Mouse (Mus musculus) CH12.LX (cell line): Measurements from ENCODE around the gene Ccdc89. TPM values are rescaled to one million over a fixed set of nuclear protein-coding genes. Genes with fewer than 3 reads are reported as not detected.

Experiments used
- DNase-seq: peaks from one replicate; pipeline ENCODE4 v3.0.0-alpha.2; 2013; ENCODE audit errors: extremely low read depth
- H3K27ac ChIP-seq: 2 replicates; pipeline ENCODE4 v1.5.1; 2012; ENCODE audit warnings: low read depth, mild to moderate bottlenecking, control low read depth, moderate library complexity; ENCODE audit not compliant: insufficient read depth
- H3K27me3 ChIP-seq: replicated peaks from 2 replicates; pipeline ENCODE3; 2012; ENCODE audit warnings: inconsistent platforms
- H3K36me3 ChIP-seq, 2 experiments: replicated peaks in 1 of 2; 2 replicates each; pipeline versions ENCODE3 to v1.6.1; 2012; ENCODE audit warnings: inconsistent platforms in 1 of 2, low read length in 1 of 2, mild to moderate bottlenecking in 1 of 2, mixed read lengths in 1 of 2, moderate library complexity in 1 of 2; ENCODE audit not compliant: control insufficient read depth in 1 of 2, insufficient read depth in 1 of 2
- H3K4me1 ChIP-seq, 2 experiments: 2 replicates each; pipeline ENCODE4 v1.6.1; 2012; ENCODE audit warnings: inconsistent platforms in 1 of 2, moderate library complexity in 1 of 2; ENCODE audit not compliant: insufficient read depth in 2 of 2, control insufficient read depth in 1 of 2
- H3K4me2 ChIP-seq: 2 replicates; pipeline ENCODE4 v1.6.1; 2012; ENCODE audit warnings: low read depth, mild to moderate bottlenecking, control low read depth; ENCODE audit not compliant: poor library complexity, insufficient read depth, severe bottlenecking
- H3K4me3 ChIP-seq, 3 experiments: fragments of 150-350 bp in 1 of 3; sonication (generic) in 1 of 3; replicated peaks in 1 of 3; 2 replicates each; pipeline versions ENCODE3 to v1.5.1; 2011 to 2012; ENCODE audit warnings: low read depth in 2 of 3, low read length in 2 of 3, mild to moderate bottlenecking in 2 of 3, moderate library complexity in 2 of 3, control low read depth in 1 of 3, improper control_type of control experiment in 1 of 3, inconsistent platforms in 1 of 3, mixed read lengths in 1 of 3; ENCODE audit not compliant: poor library complexity in 1 of 3
- H3K79me2 ChIP-seq: replicated peaks from 2 replicates; pipeline ENCODE4 v1.6.1; 2012; ENCODE audit warnings: mild to moderate bottlenecking, moderate library complexity; ENCODE audit not compliant: control insufficient read depth, poor library complexity, insufficient read depth, severe bottlenecking; ENCODE audit errors: extremely low read depth
- H3K9ac ChIP-seq: 2 replicates; pipeline ENCODE4 v1.6.1; 2012; ENCODE audit warnings: low read depth, mild to moderate bottlenecking, control low read depth, moderate library complexity; ENCODE audit not compliant: insufficient read depth
- H3K9me3 ChIP-seq: replicated peaks from 2 replicates; pipeline ENCODE3; 2012; ENCODE audit warnings: low read length, inconsistent platforms, mixed read lengths
- BHLHE40 ChIP-seq: IDR thresholded peaks from 2 replicates; pipeline ENCODE4 v1.6.1; 2011; ENCODE audit warnings: mild to moderate bottlenecking, low read depth, low read length, improper control_type of control experiment
- CHD1 ChIP-seq: IDR thresholded peaks from 2 replicates; pipeline ENCODE4 v1.6.1; 2012; ENCODE audit warnings: low read depth, low read length, improper control_type of control experiment, inconsistent platforms
- CTCF ChIP-seq, 2 experiments: IDR thresholded peaks in 1 of 2; conservative IDR thresholded peaks in 1 of 2; 2 replicates each; pipeline ENCODE4 v1.5.1; 2011 to 2012; ENCODE audit warnings: low read depth in 2 of 2, low read length in 2 of 2, improper control_type of control experiment in 1 of 2, inconsistent platforms in 1 of 2, mild to moderate bottlenecking in 1 of 2, moderate library complexity in 1 of 2
- E2F4 ChIP-seq: IDR thresholded peaks from 2 replicates; pipeline ENCODE4 v1.6.1; 2011; ENCODE audit warnings: low read depth, low read length, improper control_type of control experiment; ENCODE audit not compliant: insufficient replicate concordance
- ELF1 ChIP-seq: IDR thresholded peaks from 2 replicates; pipeline ENCODE4 v1.6.1; 2014; ENCODE audit warnings: low read depth, mild to moderate bottlenecking, inconsistent platforms, low read length, improper control_type of control experiment
- EP300 ChIP-seq: IDR thresholded peaks from 2 replicates; pipeline ENCODE4 v1.6.1; 2011; ENCODE audit warnings: low read length, improper control_type of control experiment
- ETS1 ChIP-seq: conservative IDR thresholded peaks from 2 replicates; pipeline ENCODE4 v1.6.1; 2012; ENCODE audit warnings: low read depth, mild to moderate bottlenecking, inconsistent platforms, low read length, improper control_type of control experiment, moderate library complexity
- GABPA ChIP-seq: IDR thresholded peaks from 2 replicates; pipeline ENCODE4 v1.6.1; 2012; ENCODE audit warnings: low read depth, low read length, improper control_type of control experiment, inconsistent platforms; ENCODE audit not compliant: insufficient replicate concordance
- HCFC1 ChIP-seq: IDR thresholded peaks from 2 replicates; pipeline ENCODE4 v1.6.1; 2012; ENCODE audit warnings: low read depth, mild to moderate bottlenecking, inconsistent platforms, low read length, improper control_type of control experiment
- IRF4 ChIP-seq: IDR thresholded peaks from 2 replicates; pipeline ENCODE4 v1.6.1; 2014; ENCODE audit warnings: low read depth, mild to moderate bottlenecking, inconsistent platforms, low read length, improper control_type of control experiment
- JUN ChIP-seq: IDR thresholded peaks from 2 replicates; pipeline ENCODE4 v1.6.1; 2011; ENCODE audit warnings: low read depth, mild to moderate bottlenecking, low read length, improper control_type of control experiment, moderate library complexity; ENCODE audit not compliant: insufficient read depth
- JUND ChIP-seq: conservative IDR thresholded peaks from 2 replicates; pipeline ENCODE4 v1.6.1; 2011; ENCODE audit warnings: low read depth, low read length, improper control_type of control experiment
- KAT2A ChIP-seq: IDR thresholded peaks from 2 replicates; pipeline ENCODE4 v1.6.1; 2012; ENCODE audit warnings: low read length, improper control_type of control experiment, inconsistent platforms; ENCODE audit not compliant: insufficient replicate concordance
- MAX ChIP-seq: IDR thresholded peaks from 2 replicates; pipeline ENCODE4 v1.6.1; 2011; ENCODE audit warnings: low read length, improper control_type of control experiment
- MAZ ChIP-seq: IDR thresholded peaks from 2 replicates; pipeline ENCODE4 v1.6.1; 2012; ENCODE audit warnings: low read depth, mild to moderate bottlenecking, inconsistent platforms, low read length, improper control_type of control experiment, moderate library complexity
- MEF2A ChIP-seq: IDR thresholded peaks from 2 replicates; pipeline ENCODE4 v1.6.1; 2014; ENCODE audit warnings: low read depth, mild to moderate bottlenecking, inconsistent platforms, low read length, improper control_type of control experiment, borderline replicate concordance
- MXI1 ChIP-seq: IDR thresholded peaks from 2 replicates; pipeline ENCODE4 v1.6.1; 2011; ENCODE audit warnings: mild to moderate bottlenecking, low read depth, low read length, improper control_type of control experiment
- MYC ChIP-seq: IDR thresholded peaks from 2 replicates; pipeline ENCODE4 v1.6.1; 2011; ENCODE audit warnings: low read depth, mild to moderate bottlenecking, improper control_type of control experiment, low read length
- NELFE ChIP-seq: IDR thresholded peaks from 2 replicates; pipeline ENCODE4 v1.6.1; 2011; ENCODE audit warnings: low read depth, low read length, improper control_type of control experiment
- PAX5 ChIP-seq: IDR thresholded peaks from 2 replicates; pipeline ENCODE4 v1.6.1; 2012; ENCODE audit warnings: low read length, inconsistent platforms, mixed read lengths
- POLR2A ChIP-seq: IDR thresholded peaks from 2 replicates; pipeline ENCODE4 v1.6.1; 2011; ENCODE audit warnings: low read depth, mild to moderate bottlenecking, improper control_type of control experiment, low read length
- POLR2AphosphoS2 ChIP-seq: IDR thresholded peaks from 2 replicates; pipeline ENCODE4 v1.6.1; 2011; ENCODE audit warnings: low read depth, low read length, improper control_type of control experiment
- RAD21 ChIP-seq: IDR thresholded peaks from 2 replicates; pipeline ENCODE4 v1.6.1; 2011; ENCODE audit warnings: low read depth, mild to moderate bottlenecking, low read length, improper control_type of control experiment, moderate library complexity
- RCOR1 ChIP-seq: conservative IDR thresholded peaks from 2 replicates; pipeline ENCODE4 v1.6.1; 2012; ENCODE audit warnings: low read depth, mild to moderate bottlenecking, inconsistent platforms, low read length, improper control_type of control experiment
- SMC3 ChIP-seq: IDR thresholded peaks from 2 replicates; pipeline ENCODE4 v1.6.1; 2011; ENCODE audit warnings: low read depth, low read length, improper control_type of control experiment
- UBTF ChIP-seq: IDR thresholded peaks from 2 replicates; pipeline ENCODE4 v1.6.1; 2012; ENCODE audit warnings: low read depth, mild to moderate bottlenecking, inconsistent platforms, low read length, improper control_type of control experiment, moderate library complexity
- USF1 ChIP-seq: IDR thresholded peaks from 2 replicates; pipeline ENCODE4 v1.6.1; 2014; ENCODE audit warnings: low read depth, mild to moderate bottlenecking, inconsistent platforms, low read length, improper control_type of control experiment
- USF2 ChIP-seq: conservative IDR thresholded peaks from 2 replicates; pipeline ENCODE4 v1.6.1; 2011; ENCODE audit warnings: low read depth, low read length, improper control_type of control experiment
- ZMIZ1 ChIP-seq: IDR thresholded peaks from 2 replicates; pipeline ENCODE4 v1.6.1; 2012; ENCODE audit warnings: low read depth, mild to moderate bottlenecking, inconsistent platforms, low read length, improper control_type of control experiment
- ZNF384 ChIP-seq: IDR thresholded peaks from 2 replicates; pipeline ENCODE4 v1.6.1; 2012; ENCODE audit warnings: low read depth, low read length, improper control_type of control experiment, inconsistent platforms
- dilution Hi-C: fragments of 300-500 bp; cut with MboI; formaldehyde crosslinking; loops from 2 replicates; pipeline ENCODE4 v1.14.3; 2020; ENCODE audit warnings: low sequenced_read_pairs; ENCODE audit not compliant: extremely low pct_unique_long_range_greater_than_20kb, extremely low pct_ligation_motif_present
- in situ Hi-C: fragments of 300-500 bp; cut with MboI; formaldehyde crosslinking; loops from 3 replicates; pipeline ENCODE4 v1.14.3; 2019; ENCODE audit warnings: low sequenced_read_pairs, low pct_ligation_motif_present, low pct_unique_long_range_greater_than_20kb, mixed read lengths
- polyA plus RNA-seq: library from polyadenylated mRNA; unstranded; fragments of >175 nt; gene quantifications from 2 replicates; pipeline ENCODE4 v1.2.1, GENCODE M21; 2012; ENCODE audit warnings: low read depth; ENCODE audit not compliant: insufficient read length
- total RNA-seq, 2 experiments: library from RNA; depleted of rRNA; stranded (reverse); fragments of 300-350 nt in 1 of 2; fragments of >200 nt in 1 of 2; gene quantifications; 2 replicates each; pipeline ENCODE4 v1.2.3; 2012 to 2014

Ccdc89 gene
- total and polyA plus RNA-seq, 3 experiments = not detected

DNA sequence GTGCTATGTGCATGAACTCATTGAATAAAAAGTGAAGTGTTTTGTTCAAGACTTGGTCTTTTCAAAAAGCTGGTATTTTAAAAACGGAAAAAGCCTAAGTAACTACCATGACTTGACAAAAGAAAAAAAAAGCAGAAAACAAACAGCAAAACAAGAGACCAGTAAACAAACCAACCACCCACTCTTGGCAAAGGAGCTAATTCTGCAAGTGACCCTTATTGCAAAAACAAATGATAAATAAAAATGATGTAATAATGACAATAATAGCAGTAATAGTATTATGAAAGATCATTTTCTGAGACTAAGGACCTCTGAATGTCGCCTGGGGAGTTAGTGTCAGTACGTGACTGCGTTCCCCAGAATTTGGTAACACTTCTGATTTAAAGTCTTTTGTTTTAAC, 15.7 kb downstream of the Ccdc89 start:
- no peaks in the 10 kb centered on the region for H3K9me3 ChIP-seq
- no peak for DNase-seq
- dilution Hi-C loops (no loop called here), in situ Hi-C loops (loop anchor here (25.0 kb wide), 1 partner anchor 430 kb away; no protein-coding TSS in a partner anchor)
- H3K4me1 ChIP-seq = peaks cover 4 to 12% of the 10 kb centered on the region in 2 experiments; a peak in 2 of 4 replicates
- TF ChIP-seq E2F4 (no peak), MEF2A (peak; percentile 3; the same call in 1 of the 2 replicates), MYC (0 out of 2 replicates have a peak, but pooled peaks have one; percentile 4), JUND (no peak), CHD1 (peak; percentile 77; the same call in 1 of the 2 replicates), MAZ (0 out of 2 replicates have a peak, but pooled peaks have one; percentile 32)
- H3K27me3 ChIP-seq = no peaks in the 10 kb centered on the region
- H3K4me2 ChIP-seq = peak overlapping the region; percentile 61
- peaks cover 27% of the 10 kb centered on the region for H3K79me2 ChIP-seq
- H3K36me3 ChIP-seq = peaks cover 0 to 13% of the 10 kb centered on the region in 2 experiments
- H3K4me3 ChIP-seq = peak overlapping the region in 2 of 3 experiments; percentile 77 to 94
- H3K9ac ChIP-seq = peak overlapping the region; percentile 50; the same call in 1 of the 2 replicates
- H3K27ac ChIP-seq = no peak overlapping the region

DNA sequence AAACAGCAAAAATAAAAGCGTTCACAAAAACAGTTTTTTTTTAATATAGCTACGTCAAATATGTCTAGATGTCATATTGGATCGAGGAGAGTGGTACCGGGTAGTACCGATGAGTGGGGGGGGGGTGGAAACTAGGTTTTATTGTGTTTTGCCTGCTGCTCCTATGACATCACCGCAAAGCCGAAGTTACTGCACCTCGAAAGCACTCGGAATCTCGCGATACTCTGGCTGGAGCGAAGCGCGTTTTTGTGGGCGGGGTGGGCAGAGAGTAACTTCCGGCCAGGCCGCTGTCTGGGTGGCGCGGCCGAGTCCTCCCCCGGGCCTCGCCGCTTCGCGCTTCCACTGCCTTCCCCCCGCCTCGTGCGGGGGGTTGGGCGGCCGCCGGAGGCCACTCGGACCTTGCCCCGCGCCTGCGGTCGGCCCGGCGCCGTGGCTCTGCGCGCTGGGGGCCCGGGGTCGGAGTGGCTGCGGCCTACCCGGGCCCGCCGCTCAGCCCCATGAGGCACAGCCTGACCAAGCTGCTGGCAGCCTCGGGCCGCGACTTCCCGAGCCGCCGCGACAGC, 16.2 kb downstream of the Ccdc89 start, which contains the start of gene Crebzf:
TSS of gene Crebzf (plus strand) at position 212 of the 563 bp plus-strand sequence.
- Histone ChIP-seq H3K4me3 (peak within 1 kb of the TSS; percentile 77 to 100 (median 94)), H3K4me2 (peak within 1 kb of the TSS; percentile 94), H3K4me1 (peaks cover 3 to 16% of the 10 kb centered on the region in 2 experiments; a peak in 2 of 4 replicates), H3K79me2 (peaks cover 31% of the 10 kb centered on the region), H3K9me3 (no peaks in the 10 kb centered on the region), H3K36me3 (peaks cover 2 to 19% of the 10 kb centered on the region in 2 experiments), H3K27ac (peak within 1 kb of the TSS; percentile 70), H3K27me3 (no peaks in the 10 kb centered on the region), H3K9ac (peak within 1 kb of the TSS; percentile 99)
- DNase-seq = peak; percentile 98
- in situ Hi-C loops (loop anchor here (25.0 kb wide), 1 partner anchor 430 kb away; no protein-coding TSS in a partner anchor), dilution Hi-C loops (no loop called here)
- TF ChIP-seq ZMIZ1 = peak; percentile 30; the same call in 1 of the 2 replicates
- peak; percentile 43 for TF ChIP-seq ETS1
- TF ChIP-seq MXI1 = peak; percentile 81
- no peak for TF ChIP-seq USF2
- TF ChIP-seq BHLHE40 = no peak
- 0 out of 2 replicates have a peak, but pooled peaks have one; percentile 27 for TF ChIP-seq EP300
- TF ChIP-seq ZNF384 = no peak
- peak; percentile 20; the same call in 1 of the 2 replicates for TF ChIP-seq E2F4
- peak; percentile 70; the same call in 1 of the 2 replicates for TF ChIP-seq KAT2A
- peak; percentile 64; the same call in 1 of the 2 replicates for TF ChIP-seq JUND
- no peak for TF ChIP-seq PAX5
- no peak for TF ChIP-seq RCOR1
- no peak for TF ChIP-seq USF1
- no peak for TF ChIP-seq SMC3
- peak; percentile 74; the same call in 1 of the 2 replicates for TF ChIP-seq NELFE
- peak; percentile 19; the same call in 1 of the 2 replicates for TF ChIP-seq UBTF
- peak; percentile 79 for TF ChIP-seq HCFC1
- TF ChIP-seq RAD21 = no peak
- TF ChIP-seq GABPA = no peak
- peak; percentile 82 for TF ChIP-seq MAZ
- peak; percentile 84 for TF ChIP-seq ELF1
- no peak; the same call in 1 of the 2 replicates for TF ChIP-seq MAX
- peak; percentile 94 for TF ChIP-seq POLR2A
- peak; percentile 80; the same call in 1 of the 2 replicates for TF ChIP-seq POLR2AphosphoS2
- peak; percentile 54; the same call in 1 of the 2 replicates for TF ChIP-seq IRF4
- TF ChIP-seq JUN = peak; percentile 75; the same call in 1 of the 2 replicates
- no peak for TF ChIP-seq CTCF (conservative IDR thresholded peaks at IDR 0.05 in 1 of 2, IDR thresholded peaks at IDR 0.05 in 1 of 2; ENCODE audit: low read depth in 2 of 2, low read length in 2 of 2)
- peak; percentile 60 for TF ChIP-seq MYC
